Mouse (Mus musculus): ENCODE results near the gene Tpbgl.

GRCm38 (mm10) chr7:99667096-99667495 is 40.2 kb upstream of the Tpbgl start:
- no peak for TF ChIP-seq GATA1 (IDR thresholded peaks at IDR 0.05; ENCODE audit: borderline replicate concordance, low read length)
- no peak for TF ChIP-seq FLI1 (IDR thresholded peaks at IDR 0.05; ENCODE audit: low read length)
